Mouse (Mus musculus) hindbrain, postnatal 0 days (tissue): ENCODE data around the gene Nprl3. TPM values are rescaled to one million over a fixed set of nuclear protein-coding genes. Genes with fewer than 3 reads are reported as not detected.

ENCODE experiments used
- ATAC-seq: fragments of 200-750 bp; cut with Nextera tagmentation; 2 replicates; pipeline ENCODE4 v1.8.0; 2017; ENCODE audit warnings: mild to moderate bottlenecking, moderate TSS enrichment, moderate library complexity
- DNase-seq: peaks from one replicate; pipeline ENCODE4 v3.0.0-alpha.2; 2015; ENCODE audit warnings: low spot score
- H3K27ac ChIP-seq: fragments of 300-500 bp; sonication (generic); 2 replicates; pipeline ENCODE4 v1.5.1; 2014; ENCODE audit warnings: mild to moderate bottlenecking
- H3K27me3 ChIP-seq: fragments of 300-500 bp; sonication (generic); 2 replicates; pipeline ENCODE4 v1.6.1; 2014; ENCODE audit warnings: low read length, mixed read lengths; ENCODE audit not compliant: insufficient read depth
- H3K36me3 ChIP-seq: fragments of 300-500 bp; sonication (generic); 2 replicates; pipeline ENCODE4 v1.6.1; 2014; ENCODE audit warnings: low read length, mixed read lengths; ENCODE audit not compliant: insufficient read depth
- H3K4me1 ChIP-seq: fragments of 300-500 bp; sonication (generic); 2 replicates; pipeline ENCODE4 v1.6.1; 2014; ENCODE audit warnings: antibody characterized with exemption, low read length, mixed read lengths; ENCODE audit not compliant: insufficient read depth
- H3K4me2 ChIP-seq: fragments of 300-500 bp; sonication (generic); 2 replicates; pipeline ENCODE4 v1.6.1; 2014; ENCODE audit warnings: low read depth, mild to moderate bottlenecking, low read length, moderate library complexity, mixed read lengths
- H3K4me3 ChIP-seq: fragments of 300-500 bp; sonication (generic); 2 replicates; pipeline ENCODE4 v1.5.1; 2014; ENCODE audit warnings: low read length
- H3K9ac ChIP-seq: fragments of 300-500 bp; sonication (generic); replicated peaks from 2 replicates; pipeline ENCODE4 v1.6.1; 2014; ENCODE audit warnings: mild to moderate bottlenecking, low read length, moderate library complexity, mixed read lengths
- H3K9me3 ChIP-seq: fragments of 300-500 bp; sonication (generic); 2 replicates; pipeline ENCODE4 v1.6.1; 2016; ENCODE audit warnings: low read length, mixed read lengths
- CTCF ChIP-seq: IDR thresholded peaks from 2 replicates; pipeline ENCODE4 v1.5.1; 2016; ENCODE audit warnings: antibody characterized with exemption, control low read depth, low read depth
- WGBS: fragments of 180-500 bp; shearing (Covaris S2); extraction: QIAGEN DNeasy Blood & Tissue Kit; methylation state at CpG from one replicate; pipeline ENCODE4 v1.1.7; 2014; 5-methylcytosine and 5-hydroxymethylcytosine counted together
- polyA plus RNA-seq: library from polyadenylated mRNA; unstranded; fragments of >200 nt; fragmentation: Nextera tagmentation; extraction: Ambion mirVana; gene quantifications from 2 replicates; pipeline ENCODE4 v1.2.1, GENCODE M21; 2015
- total RNA-seq: library from RNA; depleted of rRNA; stranded (reverse); fragments of >200 nt; gene quantifications from 2 replicates; pipeline ENCODE4 v1.2.3, GENCODE M21; 2014

The Nprl3 gene
- total and polyA plus RNA-seq, 2 experiments from 2014 or later, result 39.2 to 53.0 TPM

- ATAC-seq, result 0 out of 2 replicates have a peak, but pooled peaks have one; percentile 6
- Histone ChIP-seq H3K9me3 (no peaks in the 10 kb centered on the region), H3K4me3 (no peak overlapping the region), H3K27me3 (no peaks in the 10 kb centered on the region), H3K27ac (peak overlapping the region; percentile 74), H3K9ac (no peak overlapping the region), H3K4me2 (no peak overlapping the region), H3K4me1 (peaks cover 38% of the 10 kb centered on the region), H3K36me3 (peaks cover 18% of the 10 kb centered on the region; the same call in 1 of the 2 replicates)
- WGBS, result 41% methylated on average over 9 of the region's 9 CpGs
- peak; percentile 85 for DNase-seq
- TF ChIP-seq CTCF, result peak; percentile 80
Measured at GRCm38 (mm10) chr11:32236712-32237410, 30.6 kb downstream of the Nprl3 start.

GRCm38 (mm10) chr11:32236132-32236531 is 31.4 kb downstream of the Nprl3 start:
- 0 out of 2 replicates have a peak overlapping the region, but pooled peaks have one; percentile 21 for H3K9ac ChIP-seq
- no peak overlapping the region for H3K4me2 ChIP-seq
- H3K36me3 ChIP-seq, result peaks cover 26% of the 10 kb centered on the region
- peak overlapping the region; percentile 74 for H3K27ac ChIP-seq
- H3K4me1 ChIP-seq, result peaks cover 38% of the 10 kb centered on the region
- no peak overlapping the region for H3K4me3 ChIP-seq
- TF ChIP-seq CTCF, result no peak
- 36% methylated on average over 2 of the region's 2 CpGs for WGBS
- ATAC-seq (0 out of 2 replicates have a peak, but pooled peaks have one; percentile 0), DNase-seq (no peak)
- no peaks in the 10 kb centered on the region for H3K9me3 ChIP-seq
- no peaks in the 10 kb centered on the region for H3K27me3 ChIP-seq

GRCm38 (mm10) chr11:32235646-32236045 is 31.9 kb downstream of the Nprl3 start:
- 27% methylated on average over 3 of the region's 3 CpGs for WGBS
- Histone ChIP-seq H3K4me1 (peaks cover 38% of the 10 kb centered on the region), H3K4me2 (no peak overlapping the region), H3K36me3 (peaks cover 27% of the 10 kb centered on the region), H3K9me3 (no peaks in the 10 kb centered on the region), H3K4me3 (no peak overlapping the region), H3K27me3 (no peaks in the 10 kb centered on the region), H3K27ac (peak overlapping the region; percentile 74; the same call in 1 of the 2 replicates), H3K9ac (no peak overlapping the region)
- peak; percentile 52 for ATAC-seq
- peak; percentile 90 for DNase-seq
- no peak for TF ChIP-seq CTCF

DNA sequence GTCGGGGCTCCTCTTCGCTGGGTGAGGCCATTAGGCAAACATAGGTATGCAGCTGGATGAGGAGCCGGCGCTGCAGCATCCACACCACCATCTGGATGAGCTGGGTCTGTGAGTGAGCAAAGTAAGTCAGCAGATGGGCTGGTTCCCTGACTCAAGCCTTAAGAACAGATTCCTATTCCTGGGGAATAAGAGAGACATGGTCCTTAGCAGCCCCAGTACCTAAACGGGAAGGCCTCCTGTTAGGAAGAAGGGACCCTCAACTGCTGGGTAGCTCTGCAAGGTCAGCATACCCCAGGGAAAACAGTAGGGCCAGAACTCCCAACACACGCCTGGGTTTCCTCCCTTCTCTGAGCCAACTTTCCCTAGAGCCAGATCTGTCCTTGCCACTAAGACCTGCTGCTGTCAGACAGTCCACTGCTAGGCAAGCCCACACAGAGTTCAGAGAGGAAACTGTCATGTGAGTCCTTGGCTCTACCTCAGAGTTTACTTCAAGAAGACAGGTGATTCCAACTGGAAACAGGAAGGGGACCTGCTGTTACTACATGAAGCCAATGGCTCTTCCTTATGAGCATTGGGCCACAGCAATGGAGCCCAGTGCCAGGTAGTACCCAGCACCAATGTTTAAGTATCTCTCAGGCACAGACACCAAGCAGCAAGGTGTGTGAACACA is 32.6 kb downstream of the Nprl3 start:
- Histone ChIP-seq H3K27me3 (no peaks in the 10 kb centered on the region), H3K36me3 (peaks cover 31% of the 10 kb centered on the region), H3K4me3 (no peak overlapping the region), H3K27ac (peak overlapping the region; percentile 74; the same call in 1 of the 2 replicates), H3K4me1 (peaks cover 38% of the 10 kb centered on the region), H3K4me2 (no peak overlapping the region), H3K9me3 (no peaks in the 10 kb centered on the region), H3K9ac (no peak overlapping the region)
- ATAC-seq (no peak), DNase-seq (no peak)
- no peak for TF ChIP-seq CTCF
- WGBS, result 75% methylated on average over 6 of the region's 6 CpGs

DNA sequence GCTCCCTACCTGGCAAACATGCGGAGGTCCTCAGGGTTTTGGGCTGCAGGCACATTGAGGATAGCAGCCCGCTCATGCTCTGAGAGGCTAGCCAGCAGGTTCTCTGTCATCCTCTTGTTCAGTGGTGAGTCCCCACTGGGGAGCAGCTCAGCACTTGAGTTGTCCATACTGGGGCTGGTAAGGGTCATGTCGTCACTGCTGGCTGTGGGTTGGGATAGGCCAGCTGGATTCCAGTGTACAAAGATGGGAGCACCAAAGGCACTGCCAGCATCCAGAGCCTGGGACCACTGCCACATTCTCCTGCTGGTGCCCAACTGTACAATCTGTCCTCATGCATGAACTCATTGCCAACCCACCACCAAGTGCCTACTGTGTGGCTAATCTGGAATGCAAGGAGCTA is 33.6 kb downstream of the Nprl3 start:
- ATAC-seq (peak; percentile 48), DNase-seq (peak; percentile 66)
- Histone ChIP-seq H3K4me2 (no peak overlapping the region), H3K4me1 (peaks cover 38% of the 10 kb centered on the region), H3K36me3 (peaks cover 26% of the 10 kb centered on the region), H3K27ac (peak overlapping the region; percentile 74; the same call in 1 of the 2 replicates), H3K9ac (no peak overlapping the region), H3K9me3 (no peaks in the 10 kb centered on the region), H3K27me3 (no peaks in the 10 kb centered on the region), H3K4me3 (no peak overlapping the region)
- WGBS, result 59% methylated on average over 3 of the region's 3 CpGs
- no peak for TF ChIP-seq CTCF

GRCm38 (mm10) chr11:32232848-32233247 is 34.7 kb downstream of the Nprl3 start:
- no peak overlapping the region for H3K9ac ChIP-seq
- WGBS, result 61% methylated on average over 10 of the region's 10 CpGs
- H3K4me2 ChIP-seq, result no peak overlapping the region
- peaks cover 38% of the 10 kb centered on the region for H3K4me1 ChIP-seq
- peak; percentile 15; the same call in 1 of the 2 replicates for ATAC-seq
- no peak for TF ChIP-seq CTCF
- H3K9me3 ChIP-seq, result no peaks in the 10 kb centered on the region
- peaks cover 26% of the 10 kb centered on the region for H3K36me3 ChIP-seq
- no peaks in the 10 kb centered on the region for H3K27me3 ChIP-seq
- no peak for DNase-seq
- H3K4me3 ChIP-seq, result no peak overlapping the region
- H3K27ac ChIP-seq, result 0 out of 2 replicates have a peak overlapping the region, but pooled peaks have one; percentile 48
